Mouse (Mus musculus) liver, embryonic 11.5 days (tissue): ENCODE measurements at regions not wholly inside any gene's neighbourhood (a gene's known extent, or its start where the extent isn't known, plus 50 kb on each side); places are given as distances from the start of the nearest gene placed in this dataset.

Experiments used
- ATAC-seq: fragments of 200-750 bp; cut with Nextera tagmentation; replicated peaks from 2 replicates; pipeline ENCODE4 v1.8.0; 2017; ENCODE audit warnings: moderate number of reproducible peaks, mild to moderate bottlenecking, moderate TSS enrichment, moderate library complexity; ENCODE audit not compliant: low FRiP score
- DNase-seq: peaks from one replicate; pipeline ENCODE4 v3.0.0-alpha.2; 2017; ENCODE audit warnings: low spot score
- H3K27ac ChIP-seq: fragments of 300-500 bp; sonication (generic); 2 replicates; pipeline ENCODE4 v1.5.1; 2014; ENCODE audit warnings: mild to moderate bottlenecking, low read depth, low read length, control low read depth
- H3K27me3 ChIP-seq: fragments of 300-500 bp; sonication (generic); replicated peaks from 2 replicates; pipeline ENCODE4 v1.6.1; 2014; ENCODE audit warnings: low read length, mixed read lengths; ENCODE audit not compliant: control insufficient read depth, insufficient read depth
- H3K36me3 ChIP-seq: fragments of 300-500 bp; sonication (generic); 2 replicates; pipeline ENCODE4 v1.6.1; 2014; ENCODE audit warnings: mild to moderate bottlenecking, low read length, moderate library complexity, mixed read lengths; ENCODE audit not compliant: control insufficient read depth, insufficient read depth
- H3K4me1 ChIP-seq: fragments of 300-500 bp; sonication (generic); replicated peaks from 2 replicates; pipeline ENCODE4 v1.6.1; 2014; ENCODE audit warnings: low read length, mixed read lengths; ENCODE audit not compliant: control insufficient read depth, insufficient read depth
- H3K4me2 ChIP-seq: fragments of 300-500 bp; sonication (generic); 2 replicates; pipeline ENCODE4 v1.6.1; 2014; ENCODE audit warnings: mild to moderate bottlenecking, control low read depth, moderate library complexity
- H3K4me3 ChIP-seq: fragments of 300-500 bp; sonication (generic); 2 replicates; pipeline ENCODE4 v1.5.1; 2014; ENCODE audit warnings: low read depth, low read length, control low read depth
- H3K9ac ChIP-seq: fragments of 300-500 bp; sonication (generic); 2 replicates; pipeline ENCODE4 v1.6.1; 2014; ENCODE audit warnings: low read depth, low read length, control low read depth
- H3K9me3 ChIP-seq: fragments of 300-500 bp; sonication (generic); 2 replicates; pipeline ENCODE4 v1.6.1; 2016; ENCODE audit warnings: low read length, inconsistent platforms, mixed read lengths; ENCODE audit not compliant: control insufficient read depth
- WGBS: fragments of 180-500 bp; shearing (Covaris S2); extraction: QIAGEN DNeasy Blood & Tissue Kit; methylation state at CpG from one replicate; pipeline ENCODE4 v1.1.7; 2014; 5-methylcytosine and 5-hydroxymethylcytosine counted together

GRCm38 (mm10) chr1:167969985-167970384 lies 280.9 kb downstream of the Lmx1a start:
- Histone ChIP-seq H3K9ac (no peak overlapping the region), H3K27me3 (no peaks in the 10 kb centered on the region), H3K27ac (no peak overlapping the region), H3K4me3 (no peak overlapping the region), H3K36me3 (no peaks in the 10 kb centered on the region), H3K9me3 (no peaks in the 10 kb centered on the region), H3K4me2 (no peak overlapping the region), H3K4me1 (no peaks in the 10 kb centered on the region)
- ATAC-seq, result no peak
- WGBS, result 83% methylated on average over 5 of the region's 5 CpGs
- DNase-seq, result no peak

GRCm38 (mm10) chr1:167976708-167977107 lies 287.7 kb downstream of the Lmx1a start:
- no peak for DNase-seq
- Histone ChIP-seq H3K4me2 (no peak overlapping the region), H3K27ac (no peak overlapping the region), H3K27me3 (no peaks in the 10 kb centered on the region), H3K9ac (no peak overlapping the region), H3K9me3 (no peaks in the 10 kb centered on the region), H3K4me1 (no peaks in the 10 kb centered on the region), H3K36me3 (no peaks in the 10 kb centered on the region), H3K4me3 (no peak overlapping the region)
- ATAC-seq, result no peak
- 76% methylated on average over 3 of the region's 3 CpGs for WGBS

GRCm38 (mm10) chr1:167979187-167979586 lies 290.1 kb downstream of the Lmx1a start:
- Histone ChIP-seq H3K36me3 (no peaks in the 10 kb centered on the region), H3K27me3 (no peaks in the 10 kb centered on the region), H3K9me3 (no peaks in the 10 kb centered on the region), H3K4me1 (no peaks in the 10 kb centered on the region), H3K4me3 (no peak overlapping the region), H3K4me2 (no peak overlapping the region), H3K9ac (no peak overlapping the region), H3K27ac (no peak overlapping the region)
- WGBS, result 67% methylated on average over 3 of the region's 3 CpGs
- DNase-seq (no peak), ATAC-seq (no peak)

- H3K9me3 ChIP-seq, result no peaks in the 10 kb centered on the region
- no peaks in the 10 kb centered on the region for H3K36me3 ChIP-seq
- H3K27ac ChIP-seq, result no peak overlapping the region
- WGBS, result 91% methylated on average over 5 of the region's 5 CpGs
- no peak overlapping the region for H3K4me3 ChIP-seq
- no peaks in the 10 kb centered on the region for H3K27me3 ChIP-seq
- DNase-seq, result no peak
- no peaks in the 10 kb centered on the region for H3K4me1 ChIP-seq
- no peak for ATAC-seq
- H3K9ac ChIP-seq, result no peak overlapping the region
- H3K4me2 ChIP-seq, result no peak overlapping the region
Observed at GRCm38 (mm10) chr1:167979588-167979987, 290.6 kb downstream of the Lmx1a start.

- Histone ChIP-seq H3K4me3 (no peak overlapping the region), H3K9me3 (no peaks in the 10 kb centered on the region), H3K4me1 (no peaks in the 10 kb centered on the region), H3K36me3 (no peaks in the 10 kb centered on the region), H3K4me2 (no peak overlapping the region), H3K27ac (no peak overlapping the region), H3K9ac (no peak overlapping the region), H3K27me3 (no peaks in the 10 kb centered on the region)
- DNase-seq, result no peak
- no peak for ATAC-seq
- WGBS, result 87% methylated on average over 2 of the region's 2 CpGs
Observed at GRCm38 (mm10) chr1:167981292-167981691, 292.3 kb downstream of the Lmx1a start.

- Histone ChIP-seq H3K27me3 (no peaks in the 10 kb centered on the region), H3K9me3 (no peaks in the 10 kb centered on the region), H3K27ac (no peak overlapping the region), H3K4me3 (no peak overlapping the region), H3K9ac (no peak overlapping the region), H3K4me2 (no peak overlapping the region), H3K36me3 (no peaks in the 10 kb centered on the region), H3K4me1 (no peaks in the 10 kb centered on the region)
- ATAC-seq (no peak), DNase-seq (no peak)
- WGBS, result 74% methylated on average over 3 of the region's 3 CpGs
Observed at GRCm38 (mm10) chr1:168007456-168007855, 318.4 kb downstream of the Lmx1a start.

GRCm38 (mm10) chr1:168008216-168008615 lies 319.2 kb downstream of the Lmx1a start:
- DNase-seq, result no peak
- Histone ChIP-seq H3K27ac (no peak overlapping the region), H3K27me3 (no peaks in the 10 kb centered on the region), H3K4me1 (no peaks in the 10 kb centered on the region), H3K4me3 (no peak overlapping the region), H3K36me3 (no peaks in the 10 kb centered on the region), H3K4me2 (no peak overlapping the region), H3K9ac (no peak overlapping the region), H3K9me3 (no peaks in the 10 kb centered on the region)
- ATAC-seq, result no peak
- WGBS, result 84% methylated on average over 1 of the region's 1 CpGs

- Histone ChIP-seq H3K9me3 (no peaks in the 10 kb centered on the region), H3K9ac (no peak overlapping the region), H3K36me3 (no peaks in the 10 kb centered on the region), H3K27ac (no peak overlapping the region), H3K4me2 (no peak overlapping the region), H3K4me1 (no peaks in the 10 kb centered on the region), H3K4me3 (no peak overlapping the region), H3K27me3 (no peaks in the 10 kb centered on the region)
- WGBS, result 79% methylated on average over 5 of the region's 5 CpGs
- DNase-seq (no peak), ATAC-seq (no peak)
Observed at GRCm38 (mm10) chr1:168010416-168010815, 321.4 kb downstream of the Lmx1a start.

- ATAC-seq, result no peak
Observed at GRCm38 (mm10) chr1:168012069-168012468, 323.0 kb downstream of the Lmx1a start.

More at GRCm38 (mm10) chr1:168012069-168012468, 323.0 kb downstream of the Lmx1a start:
- Histone ChIP-seq H3K9me3 (no peaks in the 10 kb centered on the region), H3K27me3 (no peaks in the 10 kb centered on the region), H3K27ac (no peak overlapping the region), H3K36me3 (no peaks in the 10 kb centered on the region), H3K4me3 (no peak overlapping the region), H3K4me1 (no peaks in the 10 kb centered on the region), H3K9ac (no peak overlapping the region), H3K4me2 (no peak overlapping the region)
- 79% methylated on average over 4 of the region's 4 CpGs for WGBS
- DNase-seq, result no peak
